Mouse (Mus musculus): Measurements from ENCODE around the gene Pou5f1. TPM values are rescaled to one million over a fixed set of nuclear protein-coding genes. Genes with fewer than 3 reads are reported as not detected.
A peak's percentile ranks its signal among the peaks of the same experiment; 100 is the strongest.

The Pou5f1 gene
- total and polyA plus RNA-seq, 3 experiments = not detected

DNA sequence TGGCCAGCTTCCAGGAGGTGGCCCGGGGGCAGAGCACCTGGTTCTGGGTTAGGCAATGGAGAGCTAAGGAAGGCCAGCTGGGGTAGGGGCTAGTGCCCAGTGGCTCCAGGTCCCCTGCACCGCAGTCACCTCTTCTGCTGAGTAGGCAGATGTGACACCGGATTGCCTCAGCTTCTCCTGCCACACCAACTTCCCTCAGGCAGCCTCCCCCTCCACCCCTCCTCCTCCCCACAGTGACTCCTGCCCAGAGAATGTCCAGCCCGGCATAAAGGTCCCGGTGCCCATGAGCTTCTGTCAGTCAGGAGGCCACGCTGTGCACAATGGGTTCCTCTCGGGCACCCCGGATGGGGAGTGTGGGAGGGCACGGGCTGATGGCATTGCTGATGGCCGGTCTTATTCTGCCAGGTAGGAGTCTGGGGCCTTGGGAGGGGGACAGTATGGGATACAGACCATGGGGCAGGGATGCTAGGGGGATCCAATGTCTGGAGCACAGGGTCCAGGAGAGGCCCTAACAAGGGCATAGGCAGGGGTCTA lies 46.1 kb downstream of the Pou5f1 start, which contains the start of gene Cdsn:
TSS of gene Cdsn (plus strand) at position 248 of the 534 bp plus-strand sequence.
- DNase-seq = peak; percentile 57

DNA sequence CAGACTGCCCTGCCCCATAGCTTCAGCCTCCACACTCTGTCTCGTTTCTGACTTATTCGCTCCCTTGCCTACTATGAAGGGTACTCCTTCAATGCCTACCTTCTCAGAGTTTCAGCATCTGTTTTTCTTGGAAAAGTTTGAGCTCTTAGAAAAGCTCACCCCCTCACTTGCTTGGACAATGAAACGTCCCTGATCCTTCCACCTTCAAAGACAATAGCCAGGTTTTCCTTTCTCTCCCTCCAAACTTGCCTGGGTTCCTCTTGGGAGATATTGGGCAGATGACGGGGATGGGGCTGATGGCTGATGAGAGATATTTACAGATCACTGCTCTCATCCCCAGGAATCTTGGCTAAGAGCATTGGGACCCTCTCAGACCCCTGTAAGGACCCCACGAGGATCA lies 48.5 kb downstream of the Pou5f1 start:
- DNase-seq = no peak

DNA sequence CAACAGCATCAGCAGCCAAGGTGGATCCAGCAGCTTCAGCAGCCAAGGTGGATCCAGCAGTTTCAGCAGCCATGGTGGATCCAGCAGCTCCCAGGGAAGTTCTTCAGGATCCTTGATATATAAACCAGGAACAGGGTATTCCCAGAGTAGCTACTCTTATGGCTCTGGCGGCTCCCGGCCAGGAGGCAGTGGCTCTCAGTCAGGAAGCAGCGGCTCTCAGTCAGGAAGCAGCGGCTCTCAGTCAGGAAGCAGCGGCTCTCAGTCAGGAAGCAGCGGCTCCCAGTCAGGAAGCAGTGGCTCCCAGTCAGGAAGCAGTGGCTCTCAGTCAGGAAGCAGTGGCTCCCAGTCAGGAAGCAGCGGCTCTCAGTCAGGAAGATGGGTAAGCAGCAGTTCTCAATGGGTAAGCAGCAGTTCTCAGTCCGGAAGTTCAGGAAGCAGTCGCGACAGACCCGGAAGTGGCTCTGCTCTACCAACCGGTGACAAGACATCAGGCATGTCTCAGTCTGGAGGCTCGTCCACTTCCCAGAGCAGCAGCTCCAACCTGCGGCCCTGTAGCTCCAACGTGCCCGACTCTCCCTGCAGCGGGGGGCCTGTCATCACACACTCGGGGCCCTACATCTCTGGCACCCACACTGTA lies 49.1 kb downstream of the Pou5f1 start:
- no peak for DNase-seq

DNA sequence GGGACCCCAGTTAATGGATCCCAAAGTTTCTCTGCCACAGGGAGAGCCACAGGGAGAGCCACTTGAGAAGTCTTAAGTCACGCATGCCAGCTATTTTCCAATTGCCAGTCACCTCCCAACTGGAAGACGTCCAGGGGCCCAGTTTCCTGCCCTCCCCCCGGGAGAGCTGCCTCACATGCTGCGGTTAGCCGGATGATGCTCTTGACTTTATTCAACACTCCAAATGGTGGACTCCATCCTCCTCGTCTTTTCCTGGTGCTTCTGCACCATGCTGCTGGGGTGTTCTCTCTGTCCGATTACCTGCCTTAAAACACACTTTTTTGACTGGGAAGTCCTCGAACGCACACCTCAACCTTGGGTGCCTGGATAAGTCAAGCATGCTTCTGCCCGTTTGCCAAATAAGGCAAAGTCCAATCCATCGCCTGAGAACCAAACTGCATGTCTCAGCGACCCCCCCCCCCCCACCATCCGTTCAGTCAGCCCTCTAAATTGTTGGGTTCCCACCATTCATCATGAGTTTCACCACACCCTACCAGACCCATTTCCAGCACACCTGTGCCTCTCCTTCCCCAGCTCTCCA lies 50.5 kb downstream of the Pou5f1 start:
- no peak for DNase-seq

DNA sequence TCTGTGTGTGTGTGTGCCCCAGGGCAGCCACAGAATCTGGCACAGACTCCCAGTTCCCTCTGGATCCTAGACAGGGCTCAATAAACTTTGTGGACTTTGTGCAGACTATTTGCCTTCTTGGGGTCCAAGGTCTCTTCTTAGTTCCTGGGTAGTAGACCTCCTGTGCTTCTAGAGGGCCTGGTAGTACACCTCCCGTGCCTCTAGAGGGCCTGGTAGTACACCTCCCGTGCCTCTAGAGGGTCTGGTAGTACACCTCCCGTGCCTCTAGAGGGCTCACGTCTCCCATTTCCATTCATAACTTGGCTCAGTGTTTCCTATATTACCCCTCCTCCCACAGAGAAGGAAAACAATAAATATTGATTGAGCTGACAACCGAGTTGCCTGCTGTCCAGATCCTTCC lies 51.0 kb downstream of the Pou5f1 start:
- DNase-seq = peak; percentile 51

DNA sequence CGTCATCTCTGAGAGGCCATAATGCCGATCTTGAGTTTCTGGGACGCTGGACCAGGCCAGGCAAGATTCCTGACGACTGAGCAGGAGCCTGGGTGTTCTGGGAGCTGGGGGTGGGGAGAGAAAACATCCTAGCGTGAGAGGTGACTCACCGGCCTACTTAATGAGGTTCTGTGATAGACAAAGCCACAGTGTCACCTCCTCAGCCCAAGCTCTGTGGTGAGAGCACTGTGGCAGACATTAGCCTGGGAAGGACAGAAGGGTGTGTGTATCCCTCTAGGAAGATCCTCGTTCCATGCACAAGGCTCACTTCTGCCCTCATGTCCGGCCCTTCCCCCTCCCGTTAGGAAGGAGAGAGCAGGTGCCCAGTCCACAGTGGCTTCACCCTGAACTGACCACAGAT lies 51.5 kb downstream of the Pou5f1 start:
- DNase-seq = peak; percentile 52

DNA sequence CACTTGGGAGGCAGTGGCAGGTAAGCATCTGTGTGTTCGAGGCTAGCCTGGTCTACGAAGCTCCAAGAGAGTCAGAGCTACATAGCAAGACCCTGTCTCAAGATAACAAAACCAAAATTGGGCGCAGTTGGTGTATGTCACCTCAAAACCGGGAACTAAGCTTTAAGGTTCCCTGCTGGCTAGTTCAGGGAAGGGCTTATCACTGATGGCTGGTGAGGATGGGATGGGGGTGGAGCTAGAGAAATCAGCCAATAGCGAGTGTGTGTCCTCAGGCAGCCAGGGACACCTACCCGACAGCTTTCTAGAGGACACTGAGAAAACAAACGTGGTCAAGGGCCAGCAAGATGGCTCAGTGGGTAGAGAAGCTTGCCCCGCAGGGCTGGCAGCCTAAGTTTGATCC lies 52.4 kb downstream of the Pou5f1 start:
- DNase-seq = no peak

Other genes with a start within 250 kb of the Pou5f1 start
- 100 to 1,000 TPM; 172 to 281 TPM for gene H2-D1, start 243.3 kb upstream of the Pou5f1 start, total RNA-seq (2021)
- 473 and 543 TPM in 2 replicates for gene H2-D1, start 243.3 kb upstream of the Pou5f1 start, polyA plus RNA-seq (2012; rRNA removed)
- gene H2-Q1, start 185.6 kb upstream of the Pou5f1 start, total RNA-seq (2021) = 1 to 10 TPM in 1 of 2 experiments, under 1 TPM in 1; 0.98 to 3.6 TPM
- 0.04 TPM in 1 of 2 replicates, not detected in the other for gene H2-Q1, start 185.6 kb upstream of the Pou5f1 start, polyA plus RNA-seq (2012; rRNA removed)
- gene H2-Q2, start 163.8 kb upstream of the Pou5f1 start, total RNA-seq (2021) = 1 to 10 TPM in 1 of 2 experiments, under 1 TPM in 1; 0.61 to 2.5 TPM
- 0.27 TPM in 1 of 2 replicates, not detected in the other for gene H2-Q2, start 163.8 kb upstream of the Pou5f1 start, polyA plus RNA-seq (2012; rRNA removed)
- 10 to 100 TPM; 21.1 to 28.8 TPM for gene H2-Q4, start 126.4 kb upstream of the Pou5f1 start, total RNA-seq (2021)
- 183 and 203 TPM in 2 replicates for gene H2-Q4, start 126.4 kb upstream of the Pou5f1 start, polyA plus RNA-seq (2012; rRNA removed)
- gene H2-Q6, start 81.2 kb upstream of the Pou5f1 start, total RNA-seq (2021) = 1 to 10 TPM; 3.3 to 7.9 TPM
- gene H2-Q6, start 81.2 kb upstream of the Pou5f1 start, polyA plus RNA-seq (2012; rRNA removed) = 23.0 and 24.7 TPM in 2 replicates
- gene H2-Q7, start 66.9 kb upstream of the Pou5f1 start, total RNA-seq (2021) = 1 to 10 TPM; 5.0 to 5.7 TPM
- gene H2-Q7, start 66.9 kb upstream of the Pou5f1 start, polyA plus RNA-seq (2012; rRNA removed) = 59.2 and 61.8 TPM in 2 replicates
- 10 to 100 TPM in 1 of 2 experiments, 1 to 10 TPM in 1; 3.0 to 11.9 TPM for gene H2-Q10, start 35.9 kb upstream of the Pou5f1 start, total RNA-seq (2021)
- gene H2-Q10, start 35.9 kb upstream of the Pou5f1 start, polyA plus RNA-seq (2012; rRNA removed) = 37.5 and 46.4 TPM in 2 replicates
- 1 to 10 TPM; 4.6 to 5.0 TPM for gene Tcf19, start 10.8 kb downstream of the Pou5f1 start, total RNA-seq (2021)
- gene Tcf19, start 10.8 kb downstream of the Pou5f1 start, polyA plus RNA-seq (2012; rRNA removed) = 7.6 and 9.5 TPM in 2 replicates
- gene Cchcr1, start 11.1 kb downstream of the Pou5f1 start, total RNA-seq (2021) = 1 to 10 TPM; 6.2 to 8.0 TPM
- 2.9 and 3.9 TPM in 2 replicates for gene Cchcr1, start 11.1 kb downstream of the Pou5f1 start, polyA plus RNA-seq (2012; rRNA removed)
- gene Psors1c2, start 27.2 kb downstream of the Pou5f1 start, total RNA-seq (2021) = not detected
- not detected in 2 replicates for gene Psors1c2, start 27.2 kb downstream of the Pou5f1 start, polyA plus RNA-seq (2012; rRNA removed)
- under 1 TPM; 0.20 to 0.62 TPM for gene Cdsn, start 46.1 kb downstream of the Pou5f1 start, total RNA-seq (2021)
- 7.3 and 7.4 TPM in 2 replicates for gene Cdsn, start 46.1 kb downstream of the Pou5f1 start, polyA plus RNA-seq (2012; rRNA removed)
- not detected for gene 2300002M23Rik, start 61.4 kb downstream of the Pou5f1 start, total RNA-seq (2021)
- not detected in 2 replicates for gene 2300002M23Rik, start 61.4 kb downstream of the Pou5f1 start, polyA plus RNA-seq (2012; rRNA removed)
- not detected for gene Sfta2, start 95.5 kb downstream of the Pou5f1 start, total RNA-seq (2021)
- gene Sfta2, start 95.5 kb downstream of the Pou5f1 start, polyA plus RNA-seq (2012; rRNA removed) = not detected in 2 replicates
- not detected for gene Gm9573, start 120.6 kb downstream of the Pou5f1 start, total RNA-seq (2021)
- not detected in 2 replicates for gene Gm9573, start 120.6 kb downstream of the Pou5f1 start, polyA plus RNA-seq (2012; rRNA removed)
- gene Mucl3, start 137.7 kb downstream of the Pou5f1 start, total RNA-seq (2021) = not detected
- 0.18 TPM in 1 of 2 replicates, not detected in the other for gene Mucl3, start 137.7 kb downstream of the Pou5f1 start, polyA plus RNA-seq (2012; rRNA removed)
- 10 to 100 TPM; 36.4 to 38.6 TPM for gene Vars2, start 161.6 kb downstream of the Pou5f1 start, total RNA-seq (2021)
- gene Vars2, start 161.6 kb downstream of the Pou5f1 start, polyA plus RNA-seq (2012; rRNA removed) = 75.5 and 77.3 TPM in 2 replicates
- gene Gtf2h4, start 167.7 kb downstream of the Pou5f1 start, total RNA-seq (2021) = 10 to 100 TPM; 18.6 to 25.3 TPM
- gene Gtf2h4, start 167.7 kb downstream of the Pou5f1 start, polyA plus RNA-seq (2012; rRNA removed) = 22.5 and 23.4 TPM in 2 replicates
- 10 to 100 TPM; 30.0 to 58.8 TPM for gene Ddr1, start 198.6 kb downstream of the Pou5f1 start, total RNA-seq (2021)
- 58.0 and 61.6 TPM in 2 replicates for gene Ddr1, start 198.6 kb downstream of the Pou5f1 start, polyA plus RNA-seq (2012; rRNA removed)

All from adrenal gland, adult 2 months (tissue).